Mouse (Mus musculus) gastrocnemius, adult 8-10 months (tissue): ENCODE measurements around the gene Git1. TPM values are rescaled to one million over a fixed set of nuclear protein-coding genes. Genes with fewer than 3 reads are reported as not detected.

Experiments
- DNase-seq, 2 experiments: peaks; one replicate each; pipeline ENCODE4 v3.0.0; 2022; ENCODE audit warnings: low spot score in 2 of 2
- total RNA-seq, 4 experiments: library from RNA; stranded (reverse); gene quantifications; 2 replicates each; pipeline ENCODE4 v1.2.4; 2022

Gene Git1
- total RNA-seq, 4 experiments from 2014 or later = 25.7 to 34.1 (median 29.7) TPM

GRCm38 (mm10) chr11:77501392-77501791 lies 8.0 kb downstream of the Git1 start:
- peak; percentile 72 to 80 for DNase-seq

DNA sequence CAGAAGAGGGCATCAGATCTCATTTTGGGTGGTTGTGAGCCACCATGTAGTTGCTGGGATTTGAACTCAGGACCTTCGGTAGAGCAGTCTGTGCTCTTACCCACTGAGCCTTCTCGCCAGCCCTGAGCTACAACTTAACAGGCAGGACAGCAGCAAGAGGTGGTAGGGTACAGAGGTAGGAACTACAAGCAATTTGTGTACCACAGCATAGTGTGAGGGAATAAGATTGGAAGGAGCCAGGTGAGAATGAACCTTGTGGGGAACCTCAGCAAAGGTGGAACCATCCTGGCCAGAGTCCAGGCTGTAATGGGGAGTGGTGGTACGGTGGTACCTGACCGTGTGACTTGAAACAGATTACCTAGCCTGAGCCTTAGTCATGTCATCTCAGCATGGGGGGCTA lies 8.6 kb downstream of the Git1 start:
- no peak for DNase-seq

- no peak for DNase-seq
Measured at GRCm38 (mm10) chr11:77502481-77502880, 9.1 kb downstream of the Git1 start.

GRCm38 (mm10) chr11:77503511-77503910 lies 10.1 kb downstream of the Git1 start:
- DNase-seq = no peak

DNA sequence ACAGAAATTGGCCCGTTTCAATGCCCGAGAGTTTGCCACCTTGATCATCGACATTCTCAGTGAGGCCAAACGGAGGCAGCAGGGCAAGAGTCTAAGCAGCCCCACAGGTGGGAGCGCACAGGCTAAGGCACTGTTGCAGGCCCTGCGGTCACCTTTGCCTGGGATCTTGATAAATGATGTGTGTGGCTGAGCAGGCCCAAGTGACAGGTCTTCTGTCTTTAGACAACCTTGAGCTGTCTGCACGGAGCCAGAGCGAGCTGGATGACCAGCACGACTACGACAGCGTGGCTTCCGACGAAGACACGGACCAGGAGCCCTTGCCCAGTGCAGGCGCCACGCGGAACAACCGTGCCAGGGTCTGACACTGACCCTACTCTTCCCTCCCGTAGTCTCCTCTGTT lies 11.0 kb downstream of the Git1 start:
- DNase-seq = no peak

DNA sequence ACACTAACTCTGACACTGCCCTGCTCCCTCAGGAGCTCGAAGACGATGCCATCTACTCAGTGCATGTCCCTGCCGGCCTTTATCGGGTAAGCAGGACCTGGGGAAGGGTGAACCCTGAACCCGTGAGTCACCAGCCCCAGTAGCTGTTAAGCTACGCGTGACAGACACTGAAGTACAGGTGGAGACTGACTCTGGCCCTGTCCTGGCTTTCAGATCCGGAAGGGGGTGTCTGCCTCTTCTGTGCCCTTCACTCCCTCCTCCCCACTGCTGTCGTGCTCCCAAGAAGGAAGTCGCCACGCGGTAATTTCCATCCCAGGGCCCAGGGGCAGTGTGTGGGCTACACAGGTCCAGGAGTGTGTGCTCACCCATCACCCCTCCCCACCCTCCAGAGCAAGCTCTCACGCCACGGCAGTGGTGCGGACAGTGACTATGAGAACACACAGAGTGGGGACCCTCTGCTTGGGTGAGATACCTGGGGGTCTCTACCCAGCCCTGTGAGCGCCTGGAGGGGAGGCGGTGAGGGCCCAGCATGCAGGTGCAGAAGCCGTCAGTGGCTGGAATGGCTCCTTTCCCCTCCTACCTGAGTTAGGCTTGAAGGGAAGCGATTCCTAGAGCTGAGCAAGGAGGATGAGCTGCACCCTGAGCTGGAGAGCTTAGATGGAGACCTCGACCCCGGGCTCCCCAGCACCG lies 12.1 kb downstream of the Git1 start:
- no peak for DNase-seq

DNA sequence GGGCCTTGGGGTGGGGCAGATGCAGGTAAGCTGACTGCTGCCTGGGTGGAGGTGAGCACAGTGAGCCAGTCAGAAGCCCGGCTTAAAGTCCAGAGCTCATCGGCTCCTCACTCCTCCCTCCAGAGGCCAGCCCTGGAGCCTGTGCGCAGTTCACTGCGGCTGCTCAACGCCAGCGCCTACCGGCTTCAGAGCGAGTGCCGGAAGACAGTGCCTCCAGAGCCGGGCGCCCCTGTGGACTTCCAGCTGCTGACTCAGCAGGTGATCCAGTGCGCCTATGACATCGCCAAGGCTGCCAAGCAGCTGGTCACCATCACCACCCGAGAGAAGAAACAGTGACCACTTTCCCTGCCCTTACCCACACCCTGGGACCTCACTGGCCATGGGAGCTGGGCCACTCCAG lies 12.9 kb downstream of the Git1 start:
- no peak for DNase-seq

DNA sequence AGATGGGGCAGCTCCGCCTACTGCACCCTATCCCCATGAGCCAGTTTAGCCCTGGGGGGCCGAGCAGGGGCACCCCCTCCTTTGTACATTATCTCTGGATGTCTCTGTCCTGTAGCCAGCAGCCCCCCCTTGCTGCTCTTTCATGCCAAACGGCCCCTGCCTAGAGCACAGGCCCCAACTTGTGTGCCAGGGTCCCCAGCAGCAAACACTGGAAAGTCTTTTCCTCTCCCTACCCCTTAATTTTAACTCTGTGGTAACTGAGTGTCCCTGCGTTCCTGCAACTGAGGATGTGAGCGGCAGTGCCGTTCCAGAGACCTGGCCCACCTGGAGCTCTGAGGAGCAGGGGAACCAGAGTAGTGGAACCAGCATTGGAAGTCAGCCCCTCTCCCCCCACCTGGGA lies 13.6 kb downstream of the Git1 start:
- DNase-seq = no peak

DNA sequence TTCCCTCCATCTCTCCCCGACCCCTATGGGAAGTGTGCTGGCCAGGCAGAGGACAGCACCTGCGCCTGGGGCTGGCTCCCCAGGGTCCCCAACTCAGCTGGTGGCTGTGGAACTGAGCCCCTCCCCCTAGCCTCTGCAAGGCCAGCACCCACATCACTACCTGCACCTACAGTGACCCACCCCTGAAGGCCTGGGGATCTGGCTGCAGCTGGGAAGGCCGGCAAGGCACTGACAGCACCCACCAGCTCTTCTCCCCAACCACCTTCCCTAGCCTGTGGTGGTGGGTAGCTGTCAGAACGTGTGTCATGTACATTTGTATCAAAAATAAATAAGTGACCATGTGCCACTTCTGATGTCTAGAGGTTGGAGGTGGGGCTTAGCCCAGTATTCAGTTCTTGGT lies 14.1 kb downstream of the Git1 start:
- DNase-seq = no peak

DNA sequence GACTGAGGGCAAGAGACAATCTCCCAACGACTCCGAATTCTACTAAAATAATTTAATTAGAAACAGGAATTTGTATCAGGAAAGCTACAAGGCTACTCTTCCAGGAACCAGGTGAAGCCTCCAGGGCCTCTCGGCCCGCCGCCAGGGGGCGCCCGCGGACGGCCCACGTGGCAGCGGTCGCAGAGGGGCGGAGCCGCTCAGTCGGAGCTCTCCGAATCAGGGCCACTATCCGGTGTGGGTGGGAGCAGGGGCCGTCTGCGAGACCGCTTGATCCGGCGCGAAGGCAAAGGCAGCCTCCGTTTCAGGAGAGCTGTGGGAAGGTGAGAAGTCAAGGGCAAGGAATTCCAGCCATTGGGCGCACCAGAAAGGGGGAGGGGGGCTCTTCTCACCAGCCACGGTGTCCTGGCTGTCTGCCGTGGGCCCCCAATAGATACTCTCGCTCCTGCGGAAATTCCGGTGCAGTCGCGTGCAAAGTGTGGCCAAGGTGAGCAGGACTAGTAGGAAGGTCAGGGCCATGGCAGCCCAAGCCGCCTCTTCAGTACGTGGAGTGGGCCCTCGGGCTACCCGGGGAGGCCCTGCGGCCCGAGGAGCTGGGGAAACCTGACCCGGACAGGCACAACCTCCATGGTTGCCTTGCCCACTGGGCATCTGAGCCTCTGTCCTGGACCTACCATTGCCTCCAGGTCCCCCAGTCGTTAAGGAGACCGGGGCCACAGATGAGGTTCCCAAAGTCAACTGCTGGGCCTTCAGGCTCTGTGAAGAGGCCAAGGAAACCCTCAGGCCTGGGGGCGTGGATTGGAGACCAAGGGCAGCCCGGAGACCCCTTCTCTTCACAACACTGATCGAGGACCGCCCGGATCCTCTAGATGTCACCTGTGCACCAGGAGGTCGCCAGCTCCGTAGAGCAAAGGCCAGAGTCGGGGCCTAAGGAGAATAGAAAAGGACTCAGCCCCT lies 15.0 kb downstream of the Git1 start:
- DNase-seq = peak; percentile 74 to 81

DNA sequence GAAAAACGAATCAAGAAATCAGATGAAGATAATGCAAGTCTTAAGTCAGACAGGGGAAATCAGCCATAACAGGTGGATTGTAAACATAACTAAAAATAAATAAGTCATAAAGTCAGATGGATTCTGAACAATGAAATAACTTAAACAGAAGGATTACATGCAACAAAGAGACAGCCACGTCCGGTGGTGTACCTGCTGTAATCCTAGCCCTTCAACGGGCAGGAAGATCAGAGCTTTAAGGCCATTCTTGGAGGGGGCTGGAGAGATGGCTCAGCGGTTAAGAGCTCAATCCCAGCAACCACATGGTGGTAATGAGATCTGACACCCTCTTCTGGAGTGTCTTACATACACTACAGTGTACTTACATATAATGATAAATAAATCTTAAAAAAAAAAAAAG lies 18.0 kb downstream of the Git1 start:
- DNase-seq = no peak

- DNase-seq = peak; percentile 83 to 84
Measured at GRCm38 (mm10) chr11:77512891-77513810, 19.8 kb downstream of the Git1 start.

GRCm38 (mm10) chr11:77513811-77514170 lies 20.4 kb downstream of the Git1 start:
- no peak for DNase-seq

DNA sequence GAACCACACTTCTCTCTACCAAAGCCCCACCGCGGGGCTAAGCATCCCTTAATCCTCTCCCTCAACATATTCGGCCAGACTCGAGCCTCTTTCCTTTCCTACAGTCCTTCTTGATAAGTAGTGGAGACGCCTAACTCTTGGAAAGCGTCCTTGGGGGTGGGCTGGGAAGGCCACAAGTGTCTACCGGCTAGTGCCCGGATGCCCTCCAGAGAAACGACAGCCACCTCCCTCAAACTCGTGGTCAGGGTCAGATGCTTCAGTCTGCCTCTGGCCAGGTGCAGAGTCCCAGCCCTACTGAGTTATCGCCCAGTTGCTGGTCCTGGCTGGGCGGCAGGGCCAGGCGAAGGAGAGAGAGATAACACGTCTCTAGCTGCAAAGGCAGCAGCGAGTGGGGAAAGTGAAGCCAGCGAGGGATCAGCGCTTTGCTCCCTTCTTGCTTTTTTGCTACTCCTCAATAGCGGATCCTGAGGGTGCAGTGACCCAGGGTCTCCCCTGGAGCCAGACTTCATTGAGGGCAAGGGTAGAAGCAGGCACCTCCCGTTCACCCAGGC lies 21.0 kb downstream of the Git1 start:
- DNase-seq = no peak

- DNase-seq = peak in 1 of 2 experiments; percentile 69
Measured at GRCm38 (mm10) chr11:77514832-77515636, 21.7 kb downstream of the Git1 start, which contains the start of gene Abhd15. TSS of gene Abhd15 (plus strand) at chr11:77515121.

DNA sequence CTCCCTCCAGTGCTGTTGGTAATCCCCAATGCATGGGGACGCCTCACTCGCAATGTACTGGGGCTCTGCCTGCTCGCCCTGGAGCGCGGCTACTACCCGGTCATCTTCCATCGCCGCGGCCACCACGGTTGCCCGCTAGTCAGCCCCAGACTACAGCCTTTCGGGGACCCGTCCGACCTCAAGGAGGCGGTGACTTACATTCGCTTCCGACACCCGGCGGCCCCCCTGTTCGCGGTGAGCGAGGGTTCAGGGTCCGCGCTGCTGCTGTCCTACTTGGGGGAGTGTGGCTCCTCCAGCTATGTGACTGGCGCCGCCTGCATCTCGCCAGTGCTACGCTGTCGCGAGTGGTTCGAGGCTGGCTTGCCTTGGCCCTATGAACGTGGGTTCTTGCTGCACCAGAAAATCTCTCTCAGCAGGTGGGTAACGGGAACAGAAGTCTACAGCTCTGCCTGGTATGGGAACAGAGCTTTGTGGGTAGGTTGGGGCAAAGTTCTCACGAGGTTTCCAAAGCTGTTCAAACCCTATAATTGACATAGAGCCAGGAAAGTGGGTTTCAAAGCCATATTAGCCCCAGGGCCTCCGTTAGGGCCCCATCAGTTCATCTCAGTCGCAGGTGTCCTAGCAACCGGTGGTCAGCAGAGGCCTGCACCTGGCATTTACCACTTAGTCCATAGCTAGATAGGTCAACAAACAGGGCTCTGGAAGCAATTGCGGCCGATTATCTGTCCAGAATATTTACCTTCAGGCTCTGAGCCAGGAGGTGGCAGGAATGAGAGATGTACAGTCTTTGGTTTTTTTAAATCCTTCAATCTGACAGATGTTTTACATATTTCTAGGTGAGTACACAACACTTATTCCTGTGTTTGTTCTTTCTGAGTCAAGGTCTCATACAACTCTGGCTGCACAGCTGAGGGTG lies 22.5 kb downstream of the Git1 start, which contains the start of gene Trp53i13:
Gene Trp53i13, minus strand, starts transcription at position 344 of the 916 bp plus-strand sequence.
- no peak for DNase-seq

GRCm38 (mm10) chr11:77516553-77517425 lies 23.4 kb downstream of the Git1 start:
- no peak for DNase-seq
